17 mouse cellular contexts compared by ENCODE assay signal in genomic region chr1:117111496-117111895, GRCm38 (mm10).
"Had no signal": no experiment of that assay in that cellular context is flagged by ENCODE, and none has a peak within 500 bp of the region (broad histone marks: within the 10 kb centered on the region; RNA-seq: fewer than 3 reads in every experiment).

No protein-coding gene starts in this region.

- H3K9ac ChIP-seq: lung, embryonic 14.5 days; midbrain, embryonic 12.5 days; neural tube, embryonic 13.5 days; neural tube, embryonic 15.5 days had no signal

- H3K4me2 ChIP-seq: lung, embryonic 14.5 days; midbrain, embryonic 12.5 days; neural tube, embryonic 13.5 days; neural tube, embryonic 15.5 days had no signal

- H3K36me3 ChIP-seq: midbrain, embryonic 10.5 days; midbrain, embryonic 12.5 days; neural tube, embryonic 13.5 days; neural tube, embryonic 15.5 days had no signal

- H3K27ac ChIP-seq: midbrain, embryonic 10.5 days; midbrain, embryonic 12.5 days; neural tube, embryonic 13.5 days; neural tube, embryonic 15.5 days had no signal

- DNase-seq: lung, adult 18-20 months; lung, embryonic 14.5 days; lung, postnatal 10 days; lung, postnatal 4 days; midbrain, embryonic 14.5 days; retina, postnatal 1 day; right cerebral cortex, adult 18-20 months; right cerebral cortex, postnatal 25 days; right cerebral cortex, postnatal 4 days; spleen, adult 18-20 months; thymus, adult 18-20 months; thymus, postnatal 14 days; thymus, postnatal 36 days had no signal

- H3K4me1 ChIP-seq: midbrain, embryonic 10.5 days; midbrain, embryonic 12.5 days; neural tube, embryonic 13.5 days; neural tube, embryonic 15.5 days had no signal

- H3K4me3 ChIP-seq: midbrain, embryonic 10.5 days; midbrain, embryonic 12.5 days; neural tube, embryonic 13.5 days; neural tube, embryonic 15.5 days had no signal

- H3K27me3 ChIP-seq: midbrain, embryonic 12.5 days; neural tube, embryonic 13.5 days; neural tube, embryonic 15.5 days had no signal

- H3K9me3 ChIP-seq: midbrain, embryonic 10.5 days; midbrain, embryonic 12.5 days; neural tube, embryonic 13.5 days; neural tube, embryonic 15.5 days had no signal
